Mouse (Mus musculus) testis, adult 2 months (tissue): ENCODE data around the gene Negr1. TPM values are rescaled to one million over a fixed set of nuclear protein-coding genes. Genes with fewer than 3 reads are reported as not detected.

Experiments used
- H3K27ac ChIP-seq: fragments of 200-500 bp; 2 replicates; pipeline ENCODE4 v1.5.1; 2012; ENCODE audit warnings: low read depth, low read length; ENCODE audit not compliant: control insufficient read depth, insufficient read depth
- H3K27me3 ChIP-seq: fragments of 200-500 bp; 2 replicates; pipeline ENCODE4 v1.6.1; 2012; ENCODE audit warnings: mild to moderate bottlenecking, low read length, moderate library complexity; ENCODE audit not compliant: control insufficient read depth, insufficient read depth
- H3K36me3 ChIP-seq: fragments of 200-500 bp; 2 replicates; pipeline ENCODE4 v1.6.1; 2012; ENCODE audit warnings: mild to moderate bottlenecking, low read length; ENCODE audit not compliant: control insufficient read depth, insufficient read depth
- H3K4me1 ChIP-seq: fragments of 200-500 bp; 2 replicates; pipeline ENCODE4 v1.6.1; 2012; ENCODE audit warnings: low read length; ENCODE audit not compliant: control insufficient read depth, insufficient read depth
- H3K4me3 ChIP-seq: fragments of 200-500 bp; 2 replicates; pipeline ENCODE4 v1.5.1; 2012; ENCODE audit warnings: low read depth, mild to moderate bottlenecking, low read length, moderate library complexity, mixed read lengths; ENCODE audit not compliant: control insufficient read depth
- CTCF ChIP-seq: fragments of 200-500 bp; IDR thresholded peaks from 2 replicates; pipeline ENCODE4 v1.5.1; 2012; ENCODE audit warnings: low read depth, mild to moderate bottlenecking, inconsistent platforms, low read length, moderate library complexity; ENCODE audit not compliant: control insufficient read depth, insufficient read depth, insufficient replicate concordance
- POLR2A ChIP-seq: fragments of 200-500 bp; IDR thresholded peaks from 2 replicates; pipeline ENCODE4 v1.6.1; 2012; ENCODE audit warnings: low read depth, mild to moderate bottlenecking, inconsistent platforms, low read length, moderate library complexity; ENCODE audit not compliant: control insufficient read depth
- polyA plus RNA-seq: library from polyadenylated mRNA; depleted of rRNA; stranded (reverse); fragments of >200 nt; gene quantifications from 2 replicates; pipeline ENCODE4 v1.2.3, GENCODE M21; 2012

The Negr1 gene
- polyA plus RNA-seq, 1 experiment = 0.30 TPM

- no peaks in the 10 kb centered on the region for H3K36me3 ChIP-seq
- H3K4me1 ChIP-seq = no peaks in the 10 kb centered on the region
- H3K4me3 ChIP-seq = no peak overlapping the region
- TF ChIP-seq CTCF (no peak), POLR2A (no peak)
- no peak overlapping the region for H3K27ac ChIP-seq
- no peaks in the 10 kb centered on the region for H3K27me3 ChIP-seq
Measured at GRCm38 (mm10) chr3:156929062-156929397, 367.4 kb downstream of the Negr1 start.

DNA sequence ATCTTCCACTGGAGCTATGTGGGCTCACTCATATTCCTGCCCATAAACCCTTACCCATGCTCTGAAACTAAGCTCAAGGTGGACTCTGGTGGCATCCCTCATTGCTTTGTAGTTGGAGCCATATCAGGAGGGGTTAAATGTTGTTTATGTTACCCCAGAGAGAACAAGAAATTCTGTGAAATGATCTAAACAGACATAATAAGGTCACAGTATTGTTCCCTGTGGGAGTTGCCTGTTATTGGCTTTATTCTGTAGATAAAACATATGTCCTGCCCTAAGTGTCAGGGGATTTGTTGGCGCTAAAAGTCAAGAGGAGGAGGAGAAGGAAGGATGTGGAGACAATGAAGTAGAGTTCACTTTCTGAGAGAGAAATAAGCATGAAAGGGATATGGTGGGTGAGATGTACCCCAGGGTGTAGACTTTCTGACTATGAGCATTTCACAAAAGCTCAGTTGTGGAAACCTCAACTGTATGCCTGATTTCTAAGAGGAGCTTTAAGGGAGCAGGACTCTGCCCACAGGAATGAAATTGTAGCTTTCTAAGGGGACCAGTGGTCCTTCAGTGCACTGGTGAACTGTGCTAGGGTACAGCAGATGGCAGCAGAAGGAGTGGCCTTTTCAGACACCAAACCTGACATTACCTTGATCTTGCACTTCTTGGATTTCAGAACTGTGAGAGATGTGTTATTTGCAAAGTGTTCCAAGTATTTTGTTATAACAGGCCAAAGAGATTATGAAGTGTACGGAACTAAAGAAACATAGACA is 368.3 kb downstream of the Negr1 start:
- no peak for TF ChIP-seq POLR2A
- Histone ChIP-seq H3K36me3 (no peaks in the 10 kb centered on the region), H3K4me1 (no peaks in the 10 kb centered on the region)

GRCm38 (mm10) chr3:156931011-156931410 is 369.4 kb downstream of the Negr1 start:
- TF ChIP-seq POLR2A (no peak), CTCF (no peak)

More for the DNA sequence above, 368.3 kb downstream of the Negr1 start:
- H3K4me3 ChIP-seq = no peak overlapping the region
- H3K27ac ChIP-seq = no peak overlapping the region
- H3K27me3 ChIP-seq = no peaks in the 10 kb centered on the region

DNA sequence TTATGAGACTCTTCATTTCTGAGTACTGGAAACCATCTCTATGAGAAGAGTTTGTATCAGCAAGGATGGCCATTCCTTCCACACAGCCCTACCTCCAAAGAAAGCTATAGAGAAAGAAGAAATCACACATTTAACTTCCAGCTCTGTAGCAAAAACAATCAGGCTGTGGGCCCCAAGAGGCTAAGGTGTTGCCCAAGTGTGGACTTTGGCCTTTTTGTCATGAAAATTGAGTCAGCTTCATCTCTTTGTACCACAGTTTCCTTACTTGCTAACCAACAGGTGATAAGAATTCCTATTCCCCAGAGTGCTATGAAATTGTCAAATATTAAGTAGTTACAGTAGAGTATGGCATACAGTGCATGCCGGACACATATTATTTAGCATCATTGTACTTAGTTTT is 369.9 kb downstream of the Negr1 start:
- TF ChIP-seq POLR2A = no peak
- no peak for TF ChIP-seq CTCF
- H3K4me3 ChIP-seq = no peak overlapping the region
- no peaks in the 10 kb centered on the region for H3K4me1 ChIP-seq
- H3K36me3 ChIP-seq = no peaks in the 10 kb centered on the region
- H3K27me3 ChIP-seq = no peaks in the 10 kb centered on the region
- no peak overlapping the region for H3K27ac ChIP-seq

More at GRCm38 (mm10) chr3:156931011-156931410, 369.4 kb downstream of the Negr1 start:
- Histone ChIP-seq H3K4me3 (no peak overlapping the region), H3K27ac (no peak overlapping the region), H3K4me1 (no peaks in the 10 kb centered on the region), H3K27me3 (no peaks in the 10 kb centered on the region), H3K36me3 (no peaks in the 10 kb centered on the region)

- Histone ChIP-seq H3K36me3 (no peaks in the 10 kb centered on the region), H3K27me3 (no peaks in the 10 kb centered on the region), H3K27ac (no peak overlapping the region), H3K4me1 (no peaks in the 10 kb centered on the region), H3K4me3 (no peak overlapping the region)
- no peak for TF ChIP-seq POLR2A
- TF ChIP-seq CTCF = no peak
Measured at GRCm38 (mm10) chr3:156934778-156935290, 373.2 kb downstream of the Negr1 start.

- Histone ChIP-seq H3K4me1 (no peaks in the 10 kb centered on the region), H3K27ac (no peak overlapping the region), H3K36me3 (no peaks in the 10 kb centered on the region), H3K27me3 (no peaks in the 10 kb centered on the region), H3K4me3 (no peak overlapping the region)
- no peak for TF ChIP-seq CTCF
Measured at GRCm38 (mm10) chr3:156947404-156947803, 385.8 kb downstream of the Negr1 start.

- no peak overlapping the region for H3K27ac ChIP-seq
- H3K4me1 ChIP-seq = no peaks in the 10 kb centered on the region
- H3K27me3 ChIP-seq = no peaks in the 10 kb centered on the region
- no peaks in the 10 kb centered on the region for H3K36me3 ChIP-seq
- TF ChIP-seq POLR2A (no peak), CTCF (no peak)
- no peak overlapping the region for H3K4me3 ChIP-seq
Measured at GRCm38 (mm10) chr3:156952970-156953369, 391.4 kb downstream of the Negr1 start.
